Mouse (Mus musculus) T-helper 1 cell (primary cell): Measurements from ENCODE around the gene Usp35.

Source experiments
- in situ Hi-C: fragments of 300-600 bp; cut with MboI, MseI; formaldehyde crosslinking; loops from one replicate; pipeline ENCODE4 v1.15.1; 2025; ENCODE audit warnings: high pct_unique_total_duplicates

The Usp35 gene

DNA sequence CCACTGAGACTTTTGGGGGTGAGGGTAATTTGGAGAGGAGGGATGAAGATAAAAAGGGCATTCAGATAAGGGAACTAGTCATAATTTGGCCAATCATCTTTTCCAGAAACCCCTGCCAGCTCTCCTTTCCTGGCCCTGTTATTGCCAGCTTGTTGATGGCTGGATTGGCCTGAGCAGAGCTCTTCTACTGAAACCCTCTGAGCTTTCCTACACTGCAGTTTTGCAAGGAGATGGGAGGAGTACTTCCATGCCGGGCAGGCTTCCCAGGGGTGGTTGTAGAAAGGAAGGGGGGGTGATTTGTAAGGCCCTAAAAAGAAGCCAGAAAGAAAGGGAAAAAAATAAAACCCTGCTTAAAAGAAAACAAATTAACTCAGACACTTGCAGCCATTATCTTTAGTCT lies 69.3 kb downstream of the Usp35 start:
- in situ Hi-C loops, result no loop called here
